ENCODE assay signal across 9 mouse cellular contexts in the genomic region with DNA sequence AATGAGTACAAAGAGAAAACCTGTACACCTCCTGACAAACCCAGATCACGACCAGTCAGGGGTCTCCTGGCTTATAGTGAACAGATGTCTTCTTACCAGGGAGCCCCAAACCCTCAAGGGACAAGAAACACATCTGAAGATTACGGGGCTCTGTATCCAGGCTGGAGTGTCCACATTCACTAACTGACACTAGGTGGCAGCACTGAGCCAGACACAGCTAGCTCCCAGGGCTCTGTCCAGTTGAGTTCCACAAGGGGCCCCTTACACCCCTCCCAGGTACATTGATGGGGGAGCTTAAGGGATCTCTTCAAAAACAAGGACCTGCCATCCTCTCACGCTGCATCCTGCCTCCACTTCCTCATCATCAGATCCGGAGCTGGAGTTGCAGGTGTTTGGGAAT. TPM values are rescaled to one million over a fixed set of nuclear protein-coding genes. Genes with fewer than 3 reads are reported as not detected.
DNase-seq lines count a peak whose midpoint lies in the region; ATAC-seq lines count a peak whose summit lies in the region.
"Had no signal": no experiment of that assay in that cellular context is flagged by ENCODE, and none has a peak within 500 bp of the region (broad histone marks: within the 10 kb centered on the region; RNA-seq: fewer than 3 reads in every experiment).

No protein-coding gene starts in this region.

- H3K4me3 ChIP-seq in heart, embryonic 13.5 days: no peak overlapping the region

- DNase-seq in CD8-positive naive resting alpha-beta T cell, adult 2 months (ENCODE audit: low read depth in 2 of 2, low spot score in 2 of 2): peak; percentile 65 to 76
- peak; percentile 67 to 68 for DNase-seq in adrenal gland, adult 18-20 months (ENCODE audit: low spot score in 2 of 2)
- DNase-seq in embryo, embryonic 11.5 days (ENCODE audit: low read depth, low spot score): peak; percentile 73
- peak; percentile 77 to 85 for DNase-seq in layer of hippocampus, adult 8-10 months (ENCODE audit: low spot score in 2 of 2)
- peak; percentile 91 for DNase-seq in lung, postnatal 36 days
- peak; percentile 84 to 87 for DNase-seq in right cerebral cortex, adult 2 months (ENCODE audit: low spot score in 2 of 2)

- no peaks in the 10 kb centered on the region for H3K27me3 ChIP-seq in heart, embryonic 13.5 days (replicated peaks)

- H3K9ac ChIP-seq in heart, embryonic 13.5 days: 0 out of 2 replicates have a peak overlapping the region, but pooled peaks have one; percentile 8

- peaks cover 79% of the 10 kb centered on the region for H3K4me1 ChIP-seq in heart, embryonic 13.5 days

- H3K27ac ChIP-seq in heart, embryonic 13.5 days (replicated peaks): no peak overlapping the region

- H3K4me2 ChIP-seq in heart, embryonic 13.5 days: no peak overlapping the region

- no peak for ATAC-seq in heart, embryonic 13.5 days (ENCODE audit: extremely low read depth, insufficient number of reproducible peaks, low FRiP score, low TSS enrichment)
- ATAC-seq in activated CD4-positive, CD25-positive, alpha-beta regulatory T cell, adult 4 months: no peak

- H3K36me3 ChIP-seq in heart, embryonic 13.5 days: peaks cover 52% of the 10 kb centered on the region

- H3K9me3 ChIP-seq in heart, embryonic 13.5 days: no peaks in the 10 kb centered on the region

- 11% methylated on average over 4 of the region's 4 CpGs for WGBS in heart, embryonic 13.5 days

RNA-seq across cellular contexts. Expression of a gene that starts 3.6 kb away (rescaled TPM):
- total RNA-seq in adrenal gland, adult 18-20 months (2021): under 1 TPM; 0.32 to 0.89 TPM
- polyA plus RNA-seq in heart, embryonic 13.5 days (2015; fragmentation: Nextera tagmentation; extraction: Ambion mirVana): not detected in 2 replicates
- total RNA-seq in layer of hippocampus, adult 8-10 months (2022): 10 to 100 TPM in 2 of 4 experiments, 1 to 10 TPM in 2; 2.8 to 19.9 (median 12.1) TPM
- not detected for polyA plus RNA-seq in activated CD4-positive, CD25-positive, alpha-beta regulatory T cell, adult 4 months (2017; shearing (Covaris generic))
- total RNA-seq: hematopoietic stem cell, adult 5-6 weeks had no signal

RNA-seq across cellular contexts. Expression of a gene that starts 4.1 kb away (rescaled TPM):
- 10 to 100 TPM; 41.0 to 43.1 TPM for total RNA-seq in adrenal gland, adult 18-20 months (2021)
- 48.6 and 49.5 TPM in 2 replicates for polyA plus RNA-seq in heart, embryonic 13.5 days (2015; fragmentation: Nextera tagmentation; extraction: Ambion mirVana)
- 100 to 1,000 TPM; 261 to 307 (median 292) TPM for total RNA-seq in layer of hippocampus, adult 8-10 months (2022)
- 10 to 100 TPM in 1 of 2 experiments, 1 to 10 TPM in 1; 8.4 to 15.1 TPM for polyA plus RNA-seq in activated CD4-positive, CD25-positive, alpha-beta regulatory T cell, adult 4 months (2017; shearing (Covaris generic))

RNA-seq across cellular contexts. Expression of a gene that starts 25.8 kb away (rescaled TPM):
- 1 to 10 TPM; 5.1 to 5.5 TPM for total RNA-seq in adrenal gland, adult 18-20 months (2021)
- 1.6 and 1.7 TPM in 2 replicates for polyA plus RNA-seq in heart, embryonic 13.5 days (2015; fragmentation: Nextera tagmentation; extraction: Ambion mirVana)
- total RNA-seq in layer of hippocampus, adult 8-10 months (2022): 100 to 1,000 TPM; 637 to 711 (median 646) TPM
- under 1 TPM; 0.09 to 0.11 TPM for polyA plus RNA-seq in activated CD4-positive, CD25-positive, alpha-beta regulatory T cell, adult 4 months (2017; shearing (Covaris generic))

RNA-seq across cellular contexts. Expression of a gene that starts 52.7 kb away (rescaled TPM):
- total RNA-seq in adrenal gland, adult 18-20 months (2021): 10 to 100 TPM; 15.0 to 16.6 TPM
- 35.6 and 37.5 TPM in 2 replicates for polyA plus RNA-seq in heart, embryonic 13.5 days (2015; fragmentation: Nextera tagmentation; extraction: Ambion mirVana)
- total RNA-seq in layer of hippocampus, adult 8-10 months (2022): 10 to 100 TPM; 45.6 to 58.6 (median 54.5) TPM
- 1 to 10 TPM; 5.3 to 6.9 TPM for polyA plus RNA-seq in activated CD4-positive, CD25-positive, alpha-beta regulatory T cell, adult 4 months (2017; shearing (Covaris generic))

Comparison
In these comparisons a context has a peak if more than half of its experiments do, and no peak if none do; other contexts are left out.
1. RNA of a gene that starts 4.1 kb away (total RNA-seq): 261 to 307 TPM in layer of hippocampus, adult 8-10 months; 41.0 to 43.1 TPM in adrenal gland, adult 18-20 months; every median in the first group is over 4 times any median in the second.
2. RNA of a gene that starts 25.8 kb away (total RNA-seq): 637 to 711 TPM in layer of hippocampus, adult 8-10 months; 5.1 to 5.5 TPM in adrenal gland, adult 18-20 months; every median in the first group is over 10 times any median in the second.
3. Peak in every context shown above with its lines, with median percentiles within 50 percentile points of each other: DNase-seq.